Mouse (Mus musculus) erythroblast, embryonic 14.5 days (primary cell): ENCODE data around the gene Spsb1.

Source experiments
- GATA1 ChIP-seq: IDR thresholded peaks from 2 replicates; pipeline ENCODE4 v1.6.1; 2012; ENCODE audit warnings: low read length, inconsistent platforms, mixed read lengths
- TAL1 ChIP-seq: IDR thresholded peaks from 3 replicates; pipeline ENCODE4 v1.6.1; 2012; ENCODE audit warnings: low read length, inconsistent platforms, mixed read lengths

DNA sequence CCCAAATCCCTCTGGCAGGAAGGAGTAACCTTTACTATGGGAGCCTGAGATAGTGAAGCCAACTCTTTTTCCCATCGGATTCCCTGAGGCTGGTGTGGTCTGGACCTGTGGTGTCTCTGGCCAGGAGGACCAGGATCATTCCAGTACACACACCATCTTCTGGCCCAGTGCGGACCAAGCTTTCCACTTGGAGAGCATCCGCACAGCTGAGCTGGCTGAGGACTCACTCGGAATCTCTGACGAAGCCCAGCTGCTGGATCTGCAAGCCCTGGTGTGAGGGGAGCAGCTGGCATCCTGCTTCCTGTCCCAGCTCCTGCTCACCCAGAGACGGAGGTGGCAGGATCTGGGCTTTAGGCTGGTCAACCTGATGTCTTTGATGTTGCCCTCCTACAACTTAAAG lies 78.1 kb downstream of the Spsb1 start:
- TF ChIP-seq GATA1 (no peak), TAL1 (no peak)
